Mouse (Mus musculus) MN1 (cell line): ENCODE data around the gene Hcar2.
A peak's percentile ranks its signal among the peaks of the same experiment; 100 is the strongest.

Source experiments
- DNase-seq: peaks from one replicate; pipeline ENCODE4 v3.0.0-alpha.2; 2016; ENCODE audit warnings: low spot score

Hcar2 gene

DNA sequence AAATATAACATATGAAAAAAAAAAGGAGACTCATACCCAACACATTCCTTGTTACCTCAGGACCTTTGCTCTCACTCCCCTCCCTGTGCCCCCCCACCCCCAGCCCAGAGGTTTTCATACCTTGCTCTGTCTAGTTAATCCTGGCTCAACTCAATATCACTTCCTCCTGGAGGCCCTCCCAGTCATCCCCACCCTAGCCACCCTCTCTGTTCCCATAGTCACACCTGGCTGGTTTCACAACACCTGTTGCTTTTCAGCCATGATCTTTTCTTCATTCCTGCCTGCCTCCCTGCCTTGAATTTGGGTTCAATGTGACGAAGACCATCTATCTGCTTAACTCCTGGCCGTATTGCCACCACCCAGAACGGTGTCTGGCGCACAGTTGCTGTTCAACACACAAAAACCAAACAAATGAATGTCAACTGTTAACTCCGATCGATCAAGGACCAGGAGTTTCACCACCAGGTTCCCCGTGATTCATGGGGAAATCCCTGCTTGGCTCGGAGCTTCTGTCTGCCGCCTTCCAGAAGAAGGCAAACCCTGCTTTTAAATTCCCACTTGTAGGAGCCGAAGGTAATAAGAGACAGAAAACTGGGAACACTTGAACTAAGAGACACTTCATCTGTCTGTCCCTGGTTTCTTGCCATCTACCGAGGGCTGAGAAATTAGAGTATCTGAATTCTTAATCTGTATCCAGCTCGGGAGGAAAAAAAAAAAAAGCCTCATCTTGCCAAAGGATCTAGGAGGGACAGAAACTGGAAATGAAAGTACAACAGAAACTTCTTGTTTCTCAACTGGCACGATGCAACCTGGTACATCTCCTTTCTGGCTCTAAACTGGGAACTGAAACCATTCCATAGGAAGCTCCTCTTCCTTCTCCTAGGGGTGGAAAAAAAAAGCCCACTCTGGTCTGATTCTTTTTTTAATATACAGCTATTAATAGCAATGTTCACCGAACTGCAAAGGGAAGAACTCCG lies 2.6 kb downstream of the Hcar2 start:
- DNase-seq: no peak

GRCm38 (mm10) chr5:123858798-123859197 lies 6.5 kb downstream of the Hcar2 start:
- no peak for DNase-seq

- no peak for DNase-seq
Measured at GRCm38 (mm10) chr5:123854511-123854910, 10.8 kb downstream of the Hcar2 start.

GRCm38 (mm10) chr5:123853877-123854504 lies 11.3 kb downstream of the Hcar2 start:
- no peak for DNase-seq

GRCm38 (mm10) chr5:123851398-123851797 lies 13.9 kb downstream of the Hcar2 start:
- DNase-seq: no peak

- DNase-seq: no peak
Measured at GRCm38 (mm10) chr5:123844316-123844715, 21.0 kb downstream of the Hcar2 start.

DNA sequence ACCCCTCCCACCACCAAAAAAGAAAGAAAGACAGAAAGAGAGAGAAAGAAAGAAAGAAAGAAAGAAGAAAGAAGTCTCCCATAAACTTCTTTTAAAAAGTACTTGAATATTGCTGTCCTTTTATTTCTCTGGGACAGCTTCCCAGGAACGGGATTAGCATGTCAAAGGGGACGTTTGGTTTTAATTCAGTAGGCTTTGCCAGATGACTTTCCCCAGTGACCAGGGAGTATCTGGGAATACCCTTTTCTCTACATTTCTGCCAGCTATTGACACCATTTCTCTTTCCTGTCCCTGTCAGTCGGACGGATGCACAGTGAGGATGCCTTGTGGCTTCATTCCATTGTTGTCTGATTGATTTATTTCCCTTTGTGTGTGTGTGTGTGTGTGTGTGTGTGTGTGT lies 21.5 kb downstream of the Hcar2 start:
- no peak for DNase-seq

GRCm38 (mm10) chr5:123842935-123843282 lies 22.4 kb downstream of the Hcar2 start:
- no peak for DNase-seq

GRCm38 (mm10) chr5:123842221-123842934 lies 22.9 kb downstream of the Hcar2 start:
- no peak for DNase-seq

GRCm38 (mm10) chr5:123837371-123837770 lies 27.9 kb downstream of the Hcar2 start:
- DNase-seq: no peak

GRCm38 (mm10) chr5:123834836-123835235 lies 30.5 kb downstream of the Hcar2 start:
- DNase-seq: no peak

DNA sequence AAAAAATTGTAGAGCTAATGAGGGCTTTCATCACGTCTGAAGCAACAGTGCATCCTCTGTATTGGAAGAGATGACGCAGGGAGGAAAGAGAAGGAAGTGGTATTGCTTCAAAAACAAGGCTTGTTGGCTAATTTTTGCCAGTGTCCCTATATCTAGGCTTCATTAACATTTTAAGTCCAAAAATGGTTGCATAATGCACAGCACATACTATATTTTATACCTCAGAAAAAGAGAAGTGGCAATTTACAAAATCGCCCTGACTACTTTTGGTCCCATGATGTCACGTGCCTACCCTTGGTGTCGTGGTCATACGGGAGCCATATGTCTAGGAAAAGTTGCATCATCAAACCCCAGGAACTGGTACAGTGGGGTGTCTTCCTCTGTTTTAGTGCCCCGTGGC lies 33.0 kb downstream of the Hcar2 start:
- no peak for DNase-seq

DNA sequence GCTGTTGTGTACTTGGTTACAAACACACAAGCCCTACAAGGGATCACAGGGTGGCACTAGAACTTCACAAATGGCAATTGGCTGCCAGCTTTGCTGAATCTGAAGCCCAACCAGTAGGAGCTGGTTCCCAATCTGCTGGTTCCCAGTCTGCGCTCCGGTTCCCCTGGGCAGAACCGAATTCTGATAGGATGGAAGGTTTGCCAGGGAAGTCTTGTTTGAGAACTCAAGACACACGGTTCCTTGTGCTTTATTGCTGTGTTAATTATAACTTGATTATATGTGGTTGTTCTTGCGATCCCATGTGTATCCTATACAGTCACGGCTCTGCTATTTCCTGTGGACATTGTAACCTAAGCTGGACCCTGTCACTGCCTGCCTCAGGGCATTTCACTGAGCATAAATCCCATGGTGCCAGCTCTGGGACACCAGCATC lies 37.6 kb downstream of the Hcar2 start:
- DNase-seq: peak; percentile 11

DNA sequence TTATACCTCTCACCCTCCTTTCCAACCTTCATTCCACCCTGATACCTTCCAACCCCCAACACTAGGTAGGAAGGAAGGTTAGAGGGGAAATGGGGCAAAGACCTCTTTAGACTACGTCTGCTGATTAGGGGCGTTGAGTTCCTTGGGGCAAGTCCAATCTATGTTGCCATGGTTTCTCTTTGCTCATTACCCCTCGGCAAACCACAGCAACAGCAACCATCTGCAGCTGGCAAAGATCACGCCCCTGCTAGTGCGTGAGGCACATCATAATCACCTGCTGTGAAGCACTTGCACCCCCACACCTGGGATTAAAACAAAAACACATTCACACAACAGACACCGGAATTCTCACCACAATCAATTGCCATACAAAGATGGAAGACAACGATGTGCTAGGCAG lies 42.6 kb downstream of the Hcar2 start:
- no peak for DNase-seq

- no peak for DNase-seq
Measured at GRCm38 (mm10) chr5:123821264-123821571, 44.1 kb downstream of the Hcar2 start.

GRCm38 (mm10) chr5:123820501-123821263 lies 44.6 kb downstream of the Hcar2 start:
- DNase-seq: peak; percentile 43

DNA sequence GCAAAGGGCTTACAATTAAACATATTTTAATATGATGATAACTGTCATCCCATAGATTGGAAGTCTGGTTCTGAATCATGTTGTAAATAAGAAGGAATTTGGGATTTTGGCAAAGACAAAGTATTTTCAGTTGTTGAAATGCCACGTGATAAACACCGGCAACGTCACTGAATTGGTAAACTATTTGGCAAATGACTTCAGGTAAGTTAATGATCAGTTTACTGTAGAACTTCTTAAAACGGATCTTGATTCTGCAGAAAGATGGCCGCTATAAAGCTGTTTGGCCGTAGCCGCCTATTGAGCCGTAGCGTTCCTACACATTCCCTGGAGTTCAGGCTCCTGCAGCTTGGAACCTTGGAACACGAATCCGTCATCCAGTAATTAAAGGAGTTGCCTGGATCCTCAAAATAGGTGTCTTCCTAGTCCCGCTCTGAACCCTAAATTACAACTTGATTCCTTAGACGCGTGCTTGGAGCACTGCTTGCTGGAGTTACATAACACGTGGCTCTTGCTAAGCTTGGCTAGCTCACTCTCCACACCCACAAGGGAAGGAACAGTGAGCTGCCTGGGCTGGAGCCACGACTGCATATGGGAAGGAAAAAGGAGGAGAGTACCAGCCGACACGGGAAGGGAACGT lies 46.2 kb downstream of the Hcar2 start:
- no peak for DNase-seq

- no peak for DNase-seq
Measured at GRCm38 (mm10) chr5:123816891-123817290, 48.4 kb downstream of the Hcar2 start.
